Mouse (Mus musculus) midbrain, embryonic 14.5 days (tissue): ENCODE measurements around the gene Trim27. TPM values are rescaled to one million over a fixed set of nuclear protein-coding genes. Genes with fewer than 3 reads are reported as not detected.

ENCODE experiments used
- ATAC-seq: fragments of 200-750 bp; cut with Nextera tagmentation; 2 replicates; pipeline ENCODE4 v1.8.0; 2017; ENCODE audit warnings: moderate number of reproducible peaks, moderate library complexity; ENCODE audit not compliant: low FRiP score, low TSS enrichment
- DNase-seq: peaks from one replicate; pipeline ENCODE4 v3.0.0-alpha.2; 2015
- H3K27ac ChIP-seq: fragments of 300-500 bp; sonication (generic); replicated peaks from 2 replicates; pipeline ENCODE4 v1.5.1; 2014; ENCODE audit warnings: mild to moderate bottlenecking, low read depth, low read length, moderate library complexity
- H3K27me3 ChIP-seq: fragments of 300-500 bp; sonication (generic); 2 replicates; pipeline ENCODE4 v1.6.1; 2014; ENCODE audit warnings: low read length, control low read depth, mixed read lengths; ENCODE audit not compliant: control insufficient read depth, insufficient read depth
- H3K36me3 ChIP-seq: fragments of 300-500 bp; sonication (generic); 2 replicates; pipeline ENCODE4 v1.6.1; 2014; ENCODE audit warnings: low read length, control low read depth; ENCODE audit not compliant: control insufficient read depth, insufficient read depth
- H3K4me1 ChIP-seq: fragments of 300-500 bp; sonication (generic); 2 replicates; pipeline ENCODE4 v1.6.1; 2014; ENCODE audit warnings: mild to moderate bottlenecking, antibody characterized with exemption, low read length, control low read depth; ENCODE audit not compliant: control insufficient read depth, insufficient read depth
- H3K4me2 ChIP-seq: fragments of 300-500 bp; sonication (generic); 2 replicates; pipeline ENCODE4 v1.6.1; 2014; ENCODE audit warnings: mild to moderate bottlenecking, low read length, moderate library complexity
- H3K4me3 ChIP-seq: fragments of 300-500 bp; sonication (generic); replicated peaks from 2 replicates; pipeline ENCODE4 v1.5.1; 2014; ENCODE audit warnings: low read depth, low read length
- H3K9ac ChIP-seq: fragments of 300-500 bp; sonication (generic); replicated peaks from 2 replicates; pipeline ENCODE4 v1.6.1; 2014; ENCODE audit warnings: mild to moderate bottlenecking, low read length, moderate library complexity
- H3K9me3 ChIP-seq: fragments of 300-500 bp; sonication (generic); 2 replicates; pipeline ENCODE4 v1.6.1; 2016; ENCODE audit warnings: low read length, control low read depth, mixed read lengths; ENCODE audit not compliant: control insufficient read depth
- WGBS: fragments of 180-500 bp; shearing (Covaris S2); extraction: QIAGEN DNeasy Blood & Tissue Kit; methylation state at CpG from one replicate; pipeline ENCODE4 v1.1.7; 2014; 5-methylcytosine and 5-hydroxymethylcytosine counted together
- polyA plus RNA-seq: library from polyadenylated mRNA; unstranded; fragments of >200 nt; fragmentation: Nextera tagmentation; extraction: Ambion mirVana; gene quantifications from 2 replicates; pipeline ENCODE4 v1.2.1, GENCODE M21; 2014

Gene Trim27
- polyA plus RNA-seq, 1 experiment from 2014 or later: 84.3 TPM

DNA sequence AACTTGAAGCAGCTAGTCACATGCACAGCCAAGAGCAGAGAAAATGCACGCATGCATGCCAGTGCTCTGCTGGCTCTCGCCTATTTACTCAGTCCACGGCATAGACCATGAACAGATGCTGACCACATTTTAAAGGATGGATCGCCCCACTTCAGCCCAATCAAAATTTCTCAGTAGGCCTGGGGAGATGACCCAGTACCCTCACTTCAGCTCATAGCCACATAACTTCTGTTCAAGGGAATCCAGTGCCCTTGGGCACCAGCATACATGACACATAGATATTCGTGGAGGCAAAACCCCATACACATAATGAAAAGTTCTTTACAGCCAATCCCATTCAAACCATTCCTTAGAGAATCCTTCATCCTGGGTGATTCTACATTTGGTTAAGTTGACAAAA, 18.5 kb downstream of the Trim27 start:
- peaks cover 27% of the 10 kb centered on the region for H3K36me3 ChIP-seq
- H3K4me2 ChIP-seq: no peak overlapping the region
- no peaks in the 10 kb centered on the region for H3K4me1 ChIP-seq
- H3K27me3 ChIP-seq: no peaks in the 10 kb centered on the region
- WGBS: 84% methylated on average over 5 of the region's 5 CpGs
- H3K9me3 ChIP-seq: no peaks in the 10 kb centered on the region
- DNase-seq (no peak), ATAC-seq (no peak)
- no peak overlapping the region for H3K27ac ChIP-seq
- H3K9ac ChIP-seq: no peak overlapping the region
- H3K4me3 ChIP-seq: no peak overlapping the region

DNA sequence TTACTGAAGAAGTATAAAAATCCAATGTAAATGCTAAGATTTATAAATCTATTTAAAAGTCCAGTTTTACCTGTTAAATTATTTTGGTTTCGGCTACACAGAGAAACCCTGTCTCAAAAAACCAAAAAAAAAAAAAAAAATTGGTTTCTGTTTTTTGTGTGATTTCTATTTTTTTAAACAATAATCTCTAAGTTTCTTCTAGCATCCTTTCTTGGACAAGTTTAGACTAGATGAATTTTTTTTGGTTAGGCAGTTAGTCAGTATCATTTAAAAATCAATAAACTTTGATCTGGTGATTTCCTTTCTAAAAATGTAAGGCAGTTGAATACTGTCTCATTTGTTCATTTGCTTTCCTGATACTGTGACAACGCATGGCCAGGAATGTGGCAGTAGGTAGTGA, 19.1 kb downstream of the Trim27 start:
- Histone ChIP-seq H3K27me3 (no peaks in the 10 kb centered on the region), H3K27ac (no peak overlapping the region), H3K9ac (no peak overlapping the region), H3K4me3 (no peak overlapping the region), H3K36me3 (peaks cover 21% of the 10 kb centered on the region; the same call in 1 of the 2 replicates), H3K4me1 (no peaks in the 10 kb centered on the region), H3K9me3 (no peaks in the 10 kb centered on the region; the same call in 1 of the 2 replicates), H3K4me2 (no peak overlapping the region)
- no peak for ATAC-seq
- no peak for DNase-seq
- WGBS: 78% methylated on average over 2 of the region's 2 CpGs

DNA sequence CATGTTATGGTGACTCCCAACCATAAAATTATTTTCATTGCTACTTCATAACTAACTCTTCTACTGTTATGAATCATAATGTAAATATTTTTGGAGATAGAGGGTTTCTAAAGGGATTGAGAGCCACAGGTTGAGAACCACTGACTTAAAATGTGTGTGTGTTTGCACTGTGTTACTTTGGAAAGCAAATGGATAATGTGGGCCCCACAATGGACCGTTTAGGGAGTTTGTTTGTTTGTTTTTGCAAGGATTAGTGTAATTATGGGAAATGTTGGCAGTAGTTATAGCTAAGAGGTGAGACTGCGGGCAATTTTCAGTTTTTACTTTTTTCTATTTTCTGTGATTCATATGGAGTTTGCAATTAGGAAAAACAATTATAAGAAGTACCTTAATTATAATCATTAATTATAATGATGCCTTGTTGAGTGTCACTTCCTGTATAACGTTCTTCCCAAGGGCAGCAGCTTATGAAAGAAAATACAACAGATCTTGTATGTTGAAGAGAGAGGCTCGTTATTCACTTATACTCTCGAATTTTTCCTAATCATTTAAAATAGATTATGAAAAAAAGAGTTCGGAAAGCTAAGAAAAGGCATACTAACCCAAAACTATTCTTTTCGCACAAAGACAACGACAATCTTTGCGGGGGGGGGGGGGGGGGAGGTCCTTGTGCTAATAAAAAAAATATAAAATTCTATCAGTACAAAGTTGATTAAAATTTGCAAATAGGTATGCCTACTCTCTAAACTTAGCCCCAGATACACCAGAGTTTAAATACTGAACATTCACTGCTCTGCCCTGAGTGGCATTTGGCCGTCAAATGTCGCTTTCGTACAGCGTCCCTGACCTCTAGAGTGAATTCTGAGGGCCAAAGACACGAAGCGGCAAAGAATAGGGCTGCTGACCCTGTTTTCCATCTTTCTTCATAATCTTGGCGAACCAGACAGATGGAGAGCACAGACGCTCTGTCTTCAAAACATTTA, 20.1 kb downstream of the Trim27 start:
- Histone ChIP-seq H3K4me1 (no peaks in the 10 kb centered on the region), H3K9ac (no peak overlapping the region; the same call in 1 of the 2 replicates), H3K9me3 (no peaks in the 10 kb centered on the region; the same call in 1 of the 2 replicates), H3K27ac (peak overlapping the region; percentile 37; the same call in 1 of the 2 replicates), H3K27me3 (no peaks in the 10 kb centered on the region), H3K4me3 (peak overlapping the region; percentile 69), H3K36me3 (peaks cover 14% of the 10 kb centered on the region; the same call in 1 of the 2 replicates), H3K4me2 (peak overlapping the region; percentile 69)
- peak; percentile 53; the same call in 1 of the 2 replicates for ATAC-seq
- 4% methylated on average over 17 of the region's 17 CpGs for WGBS
- DNase-seq: no peak

DNA sequence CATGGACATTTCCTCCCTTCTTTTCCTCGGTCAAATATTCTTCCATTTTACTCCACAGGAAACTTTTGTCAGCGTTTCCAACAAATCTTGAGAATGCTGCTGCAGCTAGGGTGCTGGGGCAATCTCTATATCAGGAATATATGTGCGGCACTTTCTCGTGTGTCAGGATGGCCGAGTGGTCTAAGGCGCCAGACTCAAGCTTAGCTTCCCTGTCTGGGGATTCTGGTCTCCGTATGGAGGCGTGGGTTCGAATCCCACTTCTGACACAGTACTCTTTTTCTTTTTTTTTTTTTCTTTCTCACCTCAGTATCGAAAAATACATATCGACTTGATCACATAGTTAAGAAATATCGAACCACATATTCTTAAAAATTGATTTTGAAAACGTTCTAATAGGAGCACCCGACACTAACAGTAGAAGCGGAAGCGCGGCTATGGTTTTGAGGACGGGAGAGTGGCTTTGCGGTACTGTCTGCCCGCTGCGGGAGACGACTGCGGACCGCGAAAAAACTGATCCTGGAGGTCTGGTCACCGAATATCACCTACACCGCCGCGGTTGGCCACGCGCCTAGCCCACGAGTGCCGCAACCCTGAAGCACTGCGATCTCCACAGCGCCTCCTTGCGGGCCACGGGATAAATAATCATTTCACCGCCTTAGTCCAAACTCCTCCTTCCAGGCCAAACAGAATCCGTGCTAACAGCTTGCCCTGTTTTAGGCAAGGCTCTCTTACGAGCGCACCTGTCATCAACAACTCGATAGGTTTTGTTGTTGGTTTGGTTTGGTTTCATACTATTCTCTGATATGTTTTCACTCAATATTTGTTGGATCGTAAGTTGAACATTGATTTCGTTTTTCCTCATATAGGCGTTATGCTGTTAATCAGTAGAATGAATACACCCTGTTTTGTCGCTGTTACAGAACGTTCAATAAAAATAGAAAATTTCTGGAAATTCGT, 21.1 kb downstream of the Trim27 start:
- peak; percentile 96 for DNase-seq
- Histone ChIP-seq H3K27me3 (no peaks in the 10 kb centered on the region), H3K9me3 (no peaks in the 10 kb centered on the region; the same call in 1 of the 2 replicates), H3K4me2 (peak overlapping the region; percentile 69), H3K4me1 (no peaks in the 10 kb centered on the region), H3K9ac (peak overlapping the region; percentile 63), H3K36me3 (peaks cover 5% of the 10 kb centered on the region; the same call in 1 of the 2 replicates), H3K27ac (peak overlapping the region; percentile 70), H3K4me3 (peak overlapping the region; percentile 69)
- ATAC-seq: peak; percentile 95
- 4% methylated on average over 48 of the region's 48 CpGs for WGBS

DNA sequence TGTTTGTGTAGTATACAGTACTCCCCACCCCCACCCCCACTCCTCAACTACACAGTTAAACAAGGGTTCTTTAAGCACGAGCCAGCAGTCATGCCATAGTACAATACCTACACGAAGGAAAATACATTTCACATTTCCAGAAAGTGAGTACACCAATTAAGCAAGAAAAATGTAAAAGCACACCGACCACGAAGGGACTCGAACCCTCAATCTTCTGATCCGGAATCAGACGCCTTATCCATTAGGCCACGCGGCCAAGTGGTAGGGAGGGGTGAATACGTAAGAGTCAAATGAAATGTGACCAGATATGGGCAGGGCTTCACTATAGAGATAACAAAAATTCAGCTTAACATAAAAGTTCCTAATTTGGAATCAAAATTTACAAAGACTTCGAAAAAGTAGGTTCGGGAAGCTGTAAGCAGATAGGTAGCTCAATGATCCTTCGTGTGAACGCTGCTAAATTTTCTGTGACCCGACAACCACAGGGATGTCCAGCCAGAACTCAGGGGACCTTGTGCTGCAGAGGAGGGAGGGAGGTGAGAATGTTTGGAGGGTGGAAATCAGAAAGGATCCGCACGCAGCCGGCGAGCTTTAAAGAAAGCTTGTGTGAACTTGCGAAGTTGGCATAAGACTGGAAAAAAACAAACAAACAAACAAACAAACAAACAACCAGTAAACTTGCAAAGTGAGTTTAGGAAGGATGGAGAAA, 36.2 kb downstream of the Trim27 start:
- H3K27ac ChIP-seq: no peak overlapping the region
- no peaks in the 10 kb centered on the region for H3K27me3 ChIP-seq
- peak; percentile 83 for DNase-seq
- no peaks in the 10 kb centered on the region for H3K4me1 ChIP-seq
- H3K36me3 ChIP-seq: no peaks in the 10 kb centered on the region
- H3K4me3 ChIP-seq: peak overlapping the region; percentile 22
- 0 out of 2 replicates have a peak, but pooled peaks cover 4% of the 10 kb centered on the region for H3K9me3 ChIP-seq
- ATAC-seq: peak; percentile 69; the same call in 1 of the 2 replicates
- peak overlapping the region; percentile 48 for H3K4me2 ChIP-seq
- 2% methylated on average over 20 of the region's 20 CpGs for WGBS
- H3K9ac ChIP-seq: no peak overlapping the region

DNA sequence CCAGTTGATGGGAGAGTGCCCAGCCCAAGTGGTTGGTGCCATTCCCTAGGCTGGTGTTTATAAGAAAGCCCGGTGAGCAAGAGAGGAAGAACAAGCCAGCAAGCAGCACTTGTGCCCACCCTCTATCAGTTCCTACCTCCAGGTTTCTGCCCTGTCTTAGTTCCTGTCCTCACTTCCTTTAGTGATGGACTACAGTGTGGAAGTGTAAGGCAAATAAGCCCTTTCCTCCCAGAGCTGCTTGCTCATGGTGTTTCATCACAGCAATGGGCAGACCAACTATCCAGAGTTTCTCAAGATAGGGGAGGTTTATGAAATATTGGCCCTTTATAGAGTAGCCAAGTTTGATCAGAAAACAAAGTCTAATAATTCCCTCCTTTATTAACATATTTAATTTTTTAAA, 37.5 kb downstream of the Trim27 start:
- no peak overlapping the region for H3K4me3 ChIP-seq
- no peaks in the 10 kb centered on the region for H3K36me3 ChIP-seq
- WGBS: 60% methylated on average over 1 of the region's 1 CpGs
- no peaks in the 10 kb centered on the region for H3K27me3 ChIP-seq
- H3K9ac ChIP-seq: no peak overlapping the region
- ATAC-seq: no peak
- 0 out of 2 replicates have a peak, but pooled peaks cover 3% of the 10 kb centered on the region for H3K4me1 ChIP-seq
- no peak overlapping the region for H3K27ac ChIP-seq
- no peaks in the 10 kb centered on the region for H3K9me3 ChIP-seq
- no peak for DNase-seq
- no peak overlapping the region for H3K4me2 ChIP-seq

DNA sequence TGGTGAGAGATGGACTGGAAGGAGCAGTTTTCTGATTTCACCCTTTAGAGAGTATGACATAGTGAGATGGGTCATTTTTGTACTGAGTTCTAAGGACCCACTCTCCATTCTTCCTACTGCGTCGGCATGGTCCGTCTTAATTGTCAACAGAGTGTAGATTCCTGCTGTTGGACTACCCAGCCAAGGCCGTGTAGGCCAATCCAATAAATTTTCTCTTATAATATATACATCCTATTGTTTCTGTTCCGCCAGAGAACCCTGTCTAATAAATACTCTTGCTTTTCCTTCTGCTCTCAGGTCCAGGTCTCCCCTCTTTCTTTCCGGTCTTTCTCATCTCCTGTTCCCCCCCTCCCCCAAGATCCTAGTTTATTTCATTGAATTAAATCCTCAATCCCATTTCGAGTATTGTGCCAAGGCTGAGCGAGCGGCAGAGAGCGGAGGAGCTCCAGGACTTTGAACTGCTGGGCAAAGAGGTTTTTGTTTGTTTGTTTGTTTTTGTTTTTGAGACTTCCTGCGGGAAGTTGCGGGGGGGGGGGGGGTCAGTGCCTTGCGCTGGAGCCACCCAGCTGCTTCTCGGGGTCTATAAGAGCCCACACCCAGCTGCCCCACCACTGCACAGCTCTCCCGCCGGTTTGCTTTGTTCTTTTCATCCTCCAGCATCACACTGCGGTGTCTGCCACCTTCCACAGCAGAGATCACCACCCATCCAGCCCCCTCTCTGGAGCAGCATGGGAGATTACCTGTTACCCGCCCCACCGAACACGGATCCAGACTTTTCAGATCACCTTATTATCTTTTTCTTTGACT, 42.6 kb downstream of the Trim27 start:
- peak overlapping the region; percentile 56 for H3K4me3 ChIP-seq
- no peaks in the 10 kb centered on the region for H3K36me3 ChIP-seq
- H3K9me3 ChIP-seq: no peaks in the 10 kb centered on the region
- H3K4me2 ChIP-seq: peak overlapping the region; percentile 54
- ATAC-seq (peak; percentile 91), DNase-seq (peak; percentile 78)
- 1% methylated on average over 20 of the region's 20 CpGs for WGBS
- no peaks in the 10 kb centered on the region for H3K27me3 ChIP-seq
- H3K4me1 ChIP-seq: peaks cover 6% of the 10 kb centered on the region
- peak overlapping the region; percentile 89 for H3K27ac ChIP-seq
- H3K9ac ChIP-seq: peak overlapping the region; percentile 66
